9 mouse cellular contexts compared by ENCODE assay signal in the genomic region with DNA sequence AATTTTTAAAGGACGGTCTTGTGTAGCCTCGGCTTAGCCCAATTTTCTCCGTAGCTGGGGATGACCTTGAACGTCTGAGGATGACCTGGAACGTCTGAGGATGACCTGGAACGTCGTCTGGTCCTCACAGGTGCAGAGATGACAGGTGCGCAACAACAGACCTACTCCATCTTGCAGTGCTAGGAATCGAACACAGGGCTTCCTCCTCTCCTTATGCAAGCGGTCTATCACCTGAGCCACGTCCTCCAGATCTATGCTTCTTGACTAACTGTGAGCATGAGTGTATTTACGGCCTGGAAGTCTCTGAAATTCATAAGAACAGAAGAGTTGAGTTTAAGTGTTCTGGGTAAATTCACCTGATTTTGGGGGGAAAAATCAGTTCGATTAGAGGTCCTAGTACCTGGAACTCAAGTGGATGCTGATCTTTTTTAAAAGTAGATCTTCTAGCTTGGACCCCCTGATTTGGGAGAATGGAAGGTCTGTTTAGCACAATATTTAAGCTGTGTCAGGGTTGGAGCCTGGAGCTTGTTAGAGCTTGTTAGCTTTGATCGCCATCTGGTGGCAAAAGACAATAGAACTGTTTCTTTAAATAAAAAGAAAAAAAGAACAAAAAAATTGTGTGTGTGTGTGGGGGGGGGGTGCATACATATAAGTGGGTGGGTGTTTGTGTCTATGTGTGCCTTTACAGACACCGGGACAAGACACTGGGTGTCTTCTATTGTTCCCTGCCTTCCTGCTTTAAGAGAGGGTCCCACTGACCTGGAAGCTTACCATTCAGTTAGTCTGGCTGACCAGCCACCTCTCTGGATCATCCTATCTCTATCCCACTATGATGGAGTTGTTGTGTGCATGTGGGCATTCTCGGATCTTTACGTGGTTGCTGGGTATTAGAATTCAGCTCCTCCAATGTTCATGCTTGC. TPM values are rescaled to one million over a fixed set of nuclear protein-coding genes. Genes with fewer than 3 reads are reported as not detected.
DNase-seq lines count a peak whose midpoint lies in the region; ATAC-seq and TF ChIP-seq lines count a peak whose summit lies in the region.
"Had no signal": no experiment of that assay in that cellular context is flagged by ENCODE, and none has a peak within 500 bp of the region (broad histone marks: within the 10 kb centered on the region; RNA-seq: fewer than 3 reads in every experiment).

No protein-coding gene starts in this region.

- no peaks in the 10 kb centered on the region for H3K36me3 ChIP-seq in lung, embryonic 14.5 days (ENCODE audit: insufficient read depth)
- H3K36me3 ChIP-seq in forebrain, embryonic 16.5 days (ENCODE audit: control insufficient read depth, insufficient read depth), result no peaks in the 10 kb centered on the region

- H3K27me3 ChIP-seq in lung, embryonic 14.5 days (ENCODE audit: insufficient read depth, low read length), result no peaks in the 10 kb centered on the region
- no peaks in the 10 kb centered on the region for H3K27me3 ChIP-seq in forebrain, embryonic 16.5 days (replicated peaks; ENCODE audit: control insufficient read depth, insufficient read depth, low read length)
- H3K27me3 ChIP-seq: megakaryocyte, embryonic 14.5 days had no signal

- H3K4me3 ChIP-seq in gastrocnemius, adult 2 months, result no peak overlapping the region
- H3K4me3 ChIP-seq in lung, embryonic 14.5 days (ENCODE audit: low read depth, low read length), result no peak overlapping the region
- H3K4me3 ChIP-seq in forebrain, embryonic 16.5 days (replicated peaks; ENCODE audit: low read length), result no peak overlapping the region
- H3K4me3 ChIP-seq: megakaryocyte, embryonic 14.5 days had no signal

- no peak for ATAC-seq in lung, embryonic 14.5 days (ENCODE audit: insufficient read depth)
- peak; percentile 73 for ATAC-seq in forebrain, embryonic 16.5 days

- intact Hi-C loops in gastrocnemius, adult 2 months (cut with DNase I), result loop anchor here (10.0 kb wide), 1 partner anchor 539 kb away; no protein-coding TSS in a partner anchor

- H3K9ac ChIP-seq in lung, embryonic 14.5 days, result no peak overlapping the region
- no peak overlapping the region for H3K9ac ChIP-seq in forebrain, embryonic 16.5 days (replicated peaks; ENCODE audit: low read depth, low read length)

- no peak overlapping the region for H3K4me2 ChIP-seq in lung, embryonic 14.5 days
- H3K4me2 ChIP-seq in forebrain, embryonic 16.5 days (ENCODE audit: low read length), result no peak overlapping the region

- WGBS in lung, embryonic 14.5 days, result 61% methylated on average over 17 of the region's 17 CpGs
- 70% methylated on average over 17 of the region's 17 CpGs for WGBS in forebrain, embryonic 16.5 days

- peak; percentile 54 for TF ChIP-seq CTCF in gastrocnemius, adult 2 months (IDR thresholded peaks at IDR 0.05)
- peak; percentile 65 for TF ChIP-seq CTCF in lung, embryonic 14.5 days (IDR thresholded peaks at IDR 0.05; ENCODE audit: low read depth)

- H3K9me3 ChIP-seq in lung, embryonic 14.5 days (ENCODE audit: low read depth, low read length), result no peaks in the 10 kb centered on the region
- no peaks in the 10 kb centered on the region for H3K9me3 ChIP-seq in forebrain, embryonic 16.5 days (ENCODE audit: control insufficient read depth, low read length)
- H3K9me3 ChIP-seq: megakaryocyte, embryonic 14.5 days had no signal

- peaks cover 7% of the 10 kb centered on the region; the same call in 1 of the 2 replicates for H3K4me1 ChIP-seq in lung, embryonic 14.5 days (ENCODE audit: insufficient read depth)
- no peaks in the 10 kb centered on the region for H3K4me1 ChIP-seq in forebrain, embryonic 16.5 days (replicated peaks; ENCODE audit: control insufficient read depth, insufficient read depth, low read length)
- H3K4me1 ChIP-seq: megakaryocyte, embryonic 14.5 days had no signal

- H3K27ac ChIP-seq in gastrocnemius, adult 2 months, result peak overlapping the region; percentile 20
- H3K27ac ChIP-seq in lung, embryonic 14.5 days (ENCODE audit: low read depth), result no peak overlapping the region
- no peak overlapping the region for H3K27ac ChIP-seq in forebrain, embryonic 16.5 days (ENCODE audit: low read length)

- DNase-seq in gastrocnemius, adult 2 months, result no peak
- DNase-seq in gastrocnemius, postnatal 25 days, result no peak
- peak; percentile 93 for DNase-seq in lung, embryonic 14.5 days
- no peak for DNase-seq in lung, adult 18-20 months
- peak; percentile 51 for DNase-seq in retina, adult 2 months (ENCODE audit: low read depth, low spot score)
- no peak for DNase-seq in cerebellum, adult 9-11 months
- no peak for DNase-seq in testis, postnatal 14 days (ENCODE audit: low spot score)

RNA-seq across cellular contexts. Expression of a gene that starts 45.5 kb away (rescaled TPM):
- total RNA-seq in gastrocnemius, adult 2 months (2021), result 10 to 100 TPM; 14.5 to 19.9 TPM
- 10 to 100 TPM; 10.3 to 11.9 TPM for total RNA-seq in gastrocnemius, postnatal 25 days (2021)
- polyA plus RNA-seq in lung, embryonic 14.5 days (2014; fragmentation: Nextera tagmentation; extraction: Ambion mirVana), result 17.7 and 18.0 TPM in 2 replicates
- polyA plus RNA-seq in forebrain, embryonic 16.5 days (2015; fragmentation: Nextera tagmentation; extraction: Ambion mirVana), result 5.8 and 7.7 TPM in 2 replicates

Comparison
In these comparisons a context has a peak if more than half of its experiments do, and no peak if none do; other contexts are left out.
1. DNase-seq: peak in lung, embryonic 14.5 days (single experiment) and retina, adult 2 months (single experiment); none in gastrocnemius, adult 2 months (single experiment), gastrocnemius, postnatal 25 days (single experiment), lung, adult 18-20 months (0 of 2), cerebellum, adult 9-11 months (single experiment) and testis, postnatal 14 days (single experiment).